Mouse (Mus musculus): Measurements from ENCODE around the gene Ipo4.

Gene Ipo4

DNA sequence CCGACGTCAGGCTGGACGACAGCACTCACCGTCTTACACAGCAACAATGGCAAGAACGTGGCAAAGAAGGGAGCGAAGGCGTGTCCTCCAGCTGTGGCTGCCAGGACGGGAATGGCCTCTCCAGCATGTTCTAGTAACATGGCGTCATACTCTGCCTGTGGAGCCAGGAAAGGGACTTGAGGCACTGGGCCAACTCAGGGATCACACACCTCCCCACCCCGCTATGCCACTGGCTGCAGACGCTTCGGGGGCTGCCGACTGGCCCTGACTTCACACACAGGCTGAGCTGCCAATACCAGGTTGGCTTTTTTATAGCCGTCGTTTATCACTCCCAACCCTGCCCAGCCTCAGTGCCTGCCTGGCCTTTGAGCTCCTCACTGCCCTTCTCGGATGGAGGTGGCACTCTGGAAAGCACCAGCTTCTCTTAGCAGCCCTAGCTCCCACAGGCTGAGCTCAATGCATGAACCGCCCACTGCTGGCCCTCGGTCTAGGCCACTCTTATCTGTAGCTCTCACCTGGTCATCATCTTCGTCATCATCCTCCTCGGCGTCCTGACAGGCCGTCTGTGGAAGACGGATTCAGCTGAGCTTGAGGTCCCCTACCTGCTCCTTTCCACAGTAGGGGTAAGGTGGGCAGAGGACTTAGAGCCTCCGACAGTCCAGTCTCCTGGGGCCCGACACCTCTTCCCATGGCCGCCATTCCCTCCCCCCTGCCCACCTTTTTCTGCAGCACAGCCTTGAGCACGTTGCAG, 7.5 kb downstream of the Ipo4 start:
- DNase-seq, result no peak

DNA sequence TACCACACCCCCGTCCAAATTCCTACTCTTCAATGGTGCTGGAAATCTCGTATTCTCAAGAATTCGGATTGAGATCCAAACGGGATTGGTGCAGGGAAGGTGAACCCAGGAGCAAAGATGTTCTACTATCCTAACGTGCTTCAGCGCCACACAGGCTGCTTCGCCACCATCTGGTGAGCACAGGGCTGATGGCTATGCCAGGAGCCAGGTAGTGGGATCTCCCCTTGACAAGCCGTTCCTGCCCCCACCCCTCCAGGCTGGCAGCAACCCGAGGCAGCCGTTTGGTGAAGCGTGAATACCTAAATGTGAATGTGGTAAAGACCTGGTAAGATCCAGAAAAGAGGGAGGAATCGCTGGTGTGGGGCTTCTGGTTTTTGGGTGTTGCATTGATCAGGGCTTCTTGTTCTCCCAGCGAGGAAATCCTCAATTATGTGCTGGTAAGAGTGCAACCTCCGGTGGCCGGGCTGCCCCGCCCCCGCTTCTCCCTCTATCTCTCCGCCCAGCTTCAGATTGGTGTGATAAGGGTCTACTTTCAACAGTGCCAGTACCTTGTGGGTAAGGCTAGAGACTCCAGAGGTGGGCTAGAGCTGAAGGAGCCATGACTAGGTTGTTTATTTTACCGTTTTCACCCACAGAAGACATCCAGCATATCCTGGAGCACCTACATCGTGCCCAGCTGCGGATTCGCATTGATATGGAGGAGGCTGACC, 17.1 kb downstream of the Ipo4 start:
- DNase-seq, result peak; percentile 49

DNA sequence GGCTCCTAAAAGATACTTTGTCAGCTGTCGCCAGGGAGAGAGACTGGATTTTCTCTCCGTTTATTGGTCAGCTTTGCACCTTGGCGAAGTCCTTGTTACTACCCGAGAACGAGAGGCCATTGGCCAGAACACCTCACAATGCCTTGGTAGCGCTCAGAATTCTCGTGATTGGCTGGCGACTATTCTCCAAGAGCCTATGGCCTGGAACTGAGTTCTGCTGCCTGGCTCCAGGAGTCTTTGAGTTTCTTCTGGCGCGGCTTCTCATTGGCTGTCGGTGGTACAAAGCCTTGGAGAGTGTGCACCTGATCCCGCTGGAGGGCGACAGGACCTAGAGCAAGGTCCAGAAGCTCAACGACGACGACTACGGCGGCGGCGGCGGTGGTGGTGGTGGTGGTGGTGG, 17.9 kb downstream of the Ipo4 start, which contains the start of gene Rec8:
Rec8 (plus strand) TSS at position 216 of the 400 bp plus-strand sequence.
- DNase-seq, result peak; percentile 87

DNA sequence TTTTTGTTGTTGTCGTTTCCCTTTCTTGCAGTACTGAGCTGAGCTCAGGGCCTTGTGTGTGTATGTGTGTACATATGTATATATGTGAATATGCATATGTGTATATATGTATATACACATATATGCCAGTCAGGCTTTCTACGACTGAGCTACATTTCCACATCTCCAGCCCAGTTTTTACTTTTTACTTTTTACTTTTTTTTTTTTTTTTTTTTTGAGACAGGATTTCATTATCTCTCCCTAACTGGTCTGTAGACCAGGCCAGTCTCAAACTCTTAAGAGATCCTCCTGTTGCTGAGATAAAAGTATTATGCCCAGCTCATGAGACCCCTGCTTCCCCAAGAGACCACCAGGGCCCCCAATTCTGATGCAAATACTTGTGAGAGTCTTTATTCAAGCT, 18.9 kb downstream of the Ipo4 start:
- no peak for DNase-seq

GRCm38 (mm10) chr14:55615876-55616275, 19.9 kb downstream of the Ipo4 start:
- DNase-seq, result no peak

DNA sequence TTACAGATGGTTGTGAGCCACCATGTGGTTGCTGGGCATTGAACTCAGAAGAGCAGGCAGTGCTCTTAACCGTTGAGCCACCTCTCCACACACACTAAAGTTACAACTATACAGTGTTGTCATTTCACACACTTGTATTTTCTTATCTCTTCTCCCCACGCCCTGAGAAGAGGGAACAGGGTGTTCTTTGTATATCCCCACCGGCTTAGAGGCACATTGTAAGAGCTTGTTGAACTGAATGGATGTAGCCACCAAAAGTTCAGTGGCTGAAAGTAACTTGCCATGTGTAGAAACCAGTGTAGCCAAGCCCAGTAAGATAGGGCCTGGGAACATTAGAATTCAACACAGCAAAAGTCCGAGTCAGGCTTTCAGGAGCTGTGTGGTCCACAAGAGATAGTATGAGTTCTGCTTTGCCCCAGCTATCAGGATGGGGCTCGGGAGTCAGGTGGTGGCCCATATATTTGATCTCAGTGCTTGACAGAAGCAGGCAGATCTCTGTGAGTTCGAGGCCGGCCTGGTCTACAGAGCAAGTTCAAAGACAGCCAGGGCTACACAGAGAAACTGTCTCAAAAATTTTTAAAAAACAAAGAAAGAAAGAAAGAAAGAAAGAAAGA, 21.1 kb downstream of the Ipo4 start:
- DNase-seq, result no peak

- no peak for DNase-seq
Observed at GRCm38 (mm10) chr14:55613346-55613745, 22.4 kb downstream of the Ipo4 start.

- no peak for DNase-seq
Observed at GRCm38 (mm10) chr14:55608339-55608738, 27.4 kb downstream of the Ipo4 start.

GRCm38 (mm10) chr14:55605743-55606459, 29.9 kb downstream of the Ipo4 start:
- DNase-seq, result no peak

DNA sequence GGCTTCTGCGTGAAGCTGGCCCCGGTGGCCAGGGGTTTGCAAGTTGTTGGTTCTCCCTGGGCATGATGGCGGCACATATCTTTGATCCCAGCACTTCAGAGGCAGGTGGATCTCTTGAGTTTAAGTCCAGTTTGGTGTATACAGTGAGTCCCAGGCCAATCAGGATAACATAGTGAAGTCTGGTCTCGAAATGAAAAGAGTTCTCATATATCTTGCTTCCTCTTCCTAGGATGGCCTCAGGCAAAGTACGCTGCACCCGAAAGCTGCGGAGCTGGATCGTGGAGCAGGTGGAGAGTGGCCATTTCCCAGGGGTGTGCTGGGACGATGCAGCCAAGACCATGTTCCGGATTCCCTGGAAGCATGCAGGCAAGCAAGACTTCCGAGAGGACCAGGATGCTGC, 30.9 kb downstream of the Ipo4 start:
- DNase-seq, result no peak

- peak; percentile 83 for DNase-seq
Observed at GRCm38 (mm10) chr14:55603633-55604576, 31.9 kb downstream of the Ipo4 start.

DNA sequence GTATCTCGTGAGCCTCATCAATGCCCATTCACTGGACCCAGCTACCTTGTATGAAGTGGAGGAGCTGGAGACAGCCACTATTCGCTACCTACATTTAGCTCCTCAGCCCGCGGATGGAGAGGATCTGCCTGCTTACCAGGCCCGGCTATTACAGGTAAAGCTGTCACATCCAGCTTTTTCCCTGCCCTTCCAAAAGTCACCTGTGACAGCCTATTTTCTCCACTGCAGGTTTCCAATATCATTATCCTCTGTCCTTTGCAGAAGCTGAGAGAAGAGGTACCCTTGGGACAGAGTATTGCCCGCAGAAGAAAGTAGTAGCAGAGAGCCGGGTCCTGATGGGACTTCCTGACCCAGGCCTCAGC, 32.5 kb downstream of the Ipo4 start, which contains the start of gene Irf9:
Irf9 (plus strand) TSS at position 301 of the 362 bp plus-strand sequence.
- no peak for DNase-seq

DNA sequence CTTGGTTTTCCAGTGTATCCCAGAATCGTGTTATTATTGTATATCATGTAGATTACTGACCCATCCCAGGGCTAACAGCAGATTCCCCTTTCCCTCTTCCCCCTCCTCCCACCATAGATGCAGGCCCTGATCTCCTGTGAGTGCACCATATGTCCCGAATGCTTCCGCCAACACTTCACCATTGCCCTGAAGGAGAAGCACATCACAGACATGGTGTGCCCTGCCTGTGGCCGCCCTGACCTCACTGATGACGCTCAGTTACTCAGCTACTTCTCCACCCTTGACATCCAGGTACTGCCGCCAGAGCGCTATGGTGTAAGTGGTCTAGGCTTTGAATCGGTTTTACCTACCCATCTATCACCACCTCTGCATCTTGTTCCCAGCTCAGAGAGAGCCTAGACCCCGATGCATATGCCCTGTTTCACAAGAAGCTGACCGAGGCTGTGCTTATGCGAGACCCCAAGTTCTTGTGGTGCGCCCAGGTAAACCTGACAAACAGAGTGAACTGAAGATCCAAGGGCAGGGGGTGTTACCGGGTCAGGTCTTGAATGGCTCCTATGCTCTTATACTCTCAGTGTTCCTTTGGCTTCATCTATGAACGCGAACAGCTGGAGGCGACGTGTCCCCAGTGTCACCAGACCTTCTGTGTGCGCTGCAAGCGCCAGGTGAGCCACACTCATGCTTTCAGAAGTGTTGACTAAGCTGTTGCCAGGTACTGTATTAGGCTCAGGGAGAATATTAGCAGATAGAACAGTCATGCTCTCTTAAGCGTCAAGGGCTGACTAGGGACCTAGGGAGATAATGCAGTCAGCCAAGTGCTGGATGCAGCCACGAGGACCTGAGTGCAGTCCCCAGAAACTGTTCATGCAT, 37.0 kb downstream of the Ipo4 start:
- DNase-seq, result no peak

GRCm38 (mm10) chr14:55596036-55596690, 39.6 kb downstream of the Ipo4 start:
- DNase-seq, result peak; percentile 34

DNA sequence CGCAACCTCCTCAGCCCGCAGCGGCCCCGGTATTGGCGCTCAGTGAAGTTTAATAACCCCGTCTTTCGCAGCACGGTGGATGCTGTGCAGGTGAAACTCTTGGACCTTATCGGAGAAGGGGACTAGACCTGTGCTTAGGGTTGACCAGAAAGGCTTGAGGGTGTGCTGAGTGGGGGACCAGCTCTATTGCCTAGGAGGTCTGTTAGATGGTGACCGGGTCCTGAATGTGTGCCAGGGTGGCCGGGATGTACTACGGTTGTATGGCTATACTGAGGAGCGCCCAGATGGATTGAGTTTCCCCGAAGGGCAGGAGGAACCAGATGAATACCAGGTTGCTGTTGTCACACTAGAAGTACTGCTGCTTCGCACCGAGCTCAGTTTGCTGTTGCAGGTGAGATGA, 43.5 kb downstream of the Ipo4 start:
- peak; percentile 62 for DNase-seq

DNA sequence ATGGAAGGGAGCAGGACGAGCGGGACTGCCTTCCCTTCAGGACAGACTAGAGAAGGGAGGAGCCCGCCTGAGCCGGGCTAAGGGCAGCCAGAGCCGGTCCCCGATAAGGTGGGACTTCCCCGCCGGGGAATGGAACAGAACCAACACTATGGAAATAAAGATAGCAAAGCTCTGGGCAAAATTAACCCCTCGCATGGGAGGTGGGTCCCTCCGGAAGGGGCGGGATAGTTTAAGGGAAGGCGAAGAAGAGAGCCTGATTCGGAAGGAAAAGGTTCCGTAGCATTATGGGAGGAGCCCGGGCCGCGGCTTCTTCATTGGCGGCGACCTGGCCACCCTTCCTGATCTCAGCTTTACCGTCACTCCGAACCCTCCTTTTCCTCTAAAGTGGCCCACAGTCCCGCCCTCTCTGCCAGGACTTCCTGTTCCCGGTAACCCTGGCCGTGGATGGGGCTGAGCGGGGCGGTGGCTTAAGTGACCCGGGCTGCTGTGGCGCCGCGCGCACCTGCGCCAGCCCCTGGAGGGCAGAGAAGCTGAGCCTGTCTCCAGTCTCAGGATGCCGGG, 44.3 kb downstream of the Ipo4 start, which contains the start of gene Rnf31:
Rnf31 (plus strand) TSS at position 378 of the 561 bp plus-strand sequence.
- peak; percentile 93 for DNase-seq

DNA sequence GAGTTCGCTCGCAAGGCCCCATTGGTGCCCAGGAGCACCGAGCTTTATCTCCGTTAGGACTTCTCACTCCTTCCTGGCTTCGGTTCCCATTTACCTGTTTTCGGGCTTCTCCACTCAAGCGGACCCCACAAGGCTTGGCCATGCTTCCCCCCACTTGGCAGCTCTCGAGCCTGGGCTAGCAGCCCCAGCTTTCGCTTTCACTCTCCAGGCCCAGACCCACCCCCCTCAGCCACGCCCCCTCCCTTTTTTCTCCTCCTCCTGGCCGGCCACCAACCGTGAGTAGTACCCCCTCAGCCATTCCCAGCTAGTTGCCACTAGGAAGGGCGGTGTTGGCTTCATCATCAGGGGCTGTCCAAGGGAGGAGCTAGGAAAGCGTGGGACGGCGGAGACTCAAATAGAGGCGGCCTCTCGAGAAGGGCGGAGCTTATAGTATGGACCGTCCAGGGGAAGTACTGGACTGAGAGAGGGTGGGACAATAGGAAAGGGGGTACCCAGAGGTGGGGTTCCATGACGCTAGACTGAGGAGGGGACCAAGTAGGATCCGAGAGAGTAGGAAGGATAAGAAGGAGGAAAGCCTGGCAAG, 44.9 kb downstream of the Ipo4 start, which contains the start of gene Psme2:
Psme2 (minus strand) TSS at position 366 of the 583 bp plus-strand sequence.
- peak; percentile 89 for DNase-seq

DNA sequence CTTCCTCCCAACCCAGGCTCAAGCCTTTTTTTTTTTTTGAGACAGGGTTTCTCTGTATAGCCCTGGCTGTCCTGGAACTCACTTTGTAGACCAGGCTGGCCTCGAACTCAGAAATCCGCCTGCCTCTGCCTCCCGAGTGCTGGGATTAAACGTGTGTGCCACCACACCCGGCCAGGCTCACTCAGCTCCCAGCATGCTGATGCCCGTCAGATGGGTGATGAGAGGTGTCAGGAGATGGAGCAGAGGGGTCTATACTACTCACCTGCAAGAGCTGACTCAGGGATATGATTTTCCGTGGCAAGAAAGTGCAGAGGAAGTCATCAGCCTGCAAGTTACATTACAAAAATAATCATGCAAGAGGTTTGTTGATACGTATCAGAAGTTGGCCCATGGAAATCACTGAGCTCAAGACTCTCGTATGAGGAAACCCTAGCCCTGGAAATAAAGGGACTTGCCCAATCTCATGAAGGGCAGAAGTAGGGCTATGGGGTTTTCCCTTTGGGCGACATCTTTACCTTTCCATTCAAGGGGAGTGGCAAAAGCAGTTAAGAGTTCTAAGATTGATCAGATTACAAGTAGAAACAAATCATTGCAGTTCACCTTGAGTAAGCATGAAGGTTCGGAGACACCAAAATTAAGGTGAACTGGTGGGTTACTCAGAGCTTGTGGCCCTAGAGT, 45.8 kb downstream of the Ipo4 start:
- peak; percentile 34 for DNase-seq

- peak; percentile 26 for DNase-seq
Observed at GRCm38 (mm10) chr14:55589271-55589670, 46.5 kb downstream of the Ipo4 start.

All from cerebellum, adult 11-12 months (tissue).